Mouse (Mus musculus): ENCODE measurements at regions not wholly inside any gene's neighbourhood (a gene's known extent, or its start where the extent isn't known, plus 50 kb on each side); places are given as distances from the start of the nearest gene placed in this dataset.

DNA sequence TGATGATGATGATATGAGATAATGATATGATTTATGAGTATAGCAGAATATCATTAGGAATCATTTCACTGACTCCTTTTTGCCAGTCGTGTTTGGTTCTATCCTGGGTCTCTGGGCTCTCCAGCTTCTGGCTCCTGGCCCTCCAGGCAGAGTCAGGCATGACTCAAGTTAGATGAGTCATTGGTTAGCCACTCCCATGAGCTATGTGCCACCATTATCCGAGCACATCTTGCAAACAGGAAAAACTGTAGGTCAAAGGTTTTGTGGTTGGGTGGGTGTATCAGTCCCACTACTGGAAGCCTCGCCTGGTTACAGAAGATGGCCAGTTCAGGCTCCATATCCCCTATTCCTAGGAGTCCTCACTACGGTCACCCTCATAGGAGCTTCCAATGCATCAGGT lies 51.6 kb upstream of the Esx1 start (continued):
- TF ChIP-seq TBP (IDR thresholded peaks at IDR 0.05; ENCODE audit: low read depth, low read length): no peak
- no peak for TF ChIP-seq USF2 (IDR thresholded peaks at IDR 0.05; ENCODE audit: borderline replicate concordance in 1 of 2, insufficient read depth in 1 of 2, low read depth in 1 of 2, low read length in 2 of 2)
- no peak for TF ChIP-seq ZKSCAN1 (IDR thresholded peaks at IDR 0.05; ENCODE audit: low read depth, low read length)

All from MEL (cell line).